Mouse (Mus musculus): ENCODE data around the gene Mrpl52.

Gene Mrpl52

DNA sequence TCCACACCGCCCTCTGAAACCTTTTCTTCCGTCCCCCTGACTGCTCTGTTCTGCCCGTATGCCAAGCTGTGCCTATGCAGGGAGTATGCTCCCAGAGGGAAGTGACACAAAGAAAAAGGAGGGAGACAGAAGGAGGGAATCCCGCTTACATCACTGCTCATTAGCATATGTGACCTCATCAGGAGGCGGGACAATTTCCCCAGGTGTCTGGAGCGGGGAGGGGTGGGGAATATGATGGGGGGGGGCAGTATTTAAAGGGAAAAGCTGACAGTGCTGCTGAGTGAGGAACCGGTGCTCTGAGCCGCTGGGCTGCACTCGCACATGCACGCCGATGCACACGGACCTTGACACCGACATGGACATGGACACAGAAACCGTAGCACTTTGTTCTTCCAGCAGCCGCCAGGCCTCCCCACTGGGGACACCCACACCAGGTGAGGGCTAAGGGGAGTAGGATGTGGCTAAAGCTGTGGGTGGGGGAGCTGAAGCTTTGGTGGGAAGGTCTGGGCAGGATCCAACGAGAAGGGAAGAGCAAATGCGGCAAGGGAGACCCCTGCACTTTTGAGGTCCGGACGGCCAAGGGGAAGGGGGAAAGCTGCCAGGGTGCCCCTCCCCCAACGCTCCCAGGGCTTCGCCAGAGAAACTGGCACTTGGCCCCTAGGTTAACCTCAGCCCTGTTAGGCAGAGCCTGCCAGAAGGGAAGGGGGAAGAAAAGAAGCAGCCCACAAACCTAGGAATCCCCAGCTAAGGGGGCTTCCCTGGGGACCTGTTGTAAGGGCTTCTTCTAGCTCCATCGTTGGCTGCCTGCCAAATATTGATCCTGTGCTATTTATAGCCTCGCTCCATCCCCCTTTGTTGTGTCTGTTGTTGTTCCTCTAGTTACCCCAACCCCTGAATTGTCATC, 49.5 kb downstream of the Mrpl52 start, which contains the start of gene Rem2:
Gene Rem2, plus strand, starts transcription at position 160 of the 904 bp plus-strand sequence.
- no peak for DNase-seq

DNA sequence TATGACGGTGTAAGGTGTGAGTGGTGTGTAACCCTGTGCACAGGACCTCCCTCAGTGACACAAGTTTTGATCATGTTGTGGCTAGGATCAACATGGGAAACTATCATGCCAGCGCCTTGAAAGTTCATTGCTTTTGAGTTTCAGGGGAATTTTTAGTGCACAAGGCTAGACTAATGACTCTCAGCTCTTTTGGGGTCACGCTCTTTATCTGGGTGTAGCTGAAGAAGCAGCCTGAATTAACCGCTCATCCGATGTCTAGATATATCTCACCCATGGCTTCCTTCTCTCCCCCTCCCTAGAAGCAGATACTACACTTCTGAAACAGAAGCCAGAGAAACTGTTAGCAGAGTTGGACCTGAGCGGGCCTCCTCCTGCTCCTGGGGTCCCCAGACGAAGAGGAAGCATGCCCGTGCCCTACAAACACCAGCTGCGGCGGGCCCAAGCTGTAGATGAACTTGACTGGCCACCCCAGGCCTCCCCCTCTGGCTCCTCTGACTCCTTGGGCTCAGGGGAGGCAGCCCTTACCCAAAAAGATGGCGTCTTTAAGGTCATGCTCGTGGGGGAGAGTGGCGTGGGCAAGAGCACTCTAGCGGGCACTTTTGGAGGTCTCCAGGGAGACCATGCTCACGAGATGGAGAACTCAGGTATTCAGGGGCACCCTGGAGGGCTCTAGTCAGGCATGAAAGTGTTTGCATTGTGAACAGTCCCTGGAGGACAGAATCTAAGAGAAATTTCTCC, 50.6 kb downstream of the Mrpl52 start:
- DNase-seq = no peak
